Mouse (Mus musculus) pancreas, adult 10 weeks (tissue): Measurements from ENCODE around the gene Zfp580. TPM values are rescaled to one million over a fixed set of nuclear protein-coding genes. Genes with fewer than 3 reads are reported as not detected.

Source experiments
- polyA plus RNA-seq: library from polyadenylated mRNA; stranded (reverse); fragments of 350-450 nt; fragmentation: Illumina TruSeq; extraction: RNeasy Lipid Tissue Mini Kit (QIAGEN cat#74804); gene quantifications from one replicate; pipeline ENCODE4 v1.2.3, GENCODE M21; 2015; ENCODE audit warnings: low read depth, low replicate concordance; ENCODE audit not compliant: insufficient read depth

The Zfp580 gene
- polyA plus RNA-seq = 2.1 TPM

DNA sequence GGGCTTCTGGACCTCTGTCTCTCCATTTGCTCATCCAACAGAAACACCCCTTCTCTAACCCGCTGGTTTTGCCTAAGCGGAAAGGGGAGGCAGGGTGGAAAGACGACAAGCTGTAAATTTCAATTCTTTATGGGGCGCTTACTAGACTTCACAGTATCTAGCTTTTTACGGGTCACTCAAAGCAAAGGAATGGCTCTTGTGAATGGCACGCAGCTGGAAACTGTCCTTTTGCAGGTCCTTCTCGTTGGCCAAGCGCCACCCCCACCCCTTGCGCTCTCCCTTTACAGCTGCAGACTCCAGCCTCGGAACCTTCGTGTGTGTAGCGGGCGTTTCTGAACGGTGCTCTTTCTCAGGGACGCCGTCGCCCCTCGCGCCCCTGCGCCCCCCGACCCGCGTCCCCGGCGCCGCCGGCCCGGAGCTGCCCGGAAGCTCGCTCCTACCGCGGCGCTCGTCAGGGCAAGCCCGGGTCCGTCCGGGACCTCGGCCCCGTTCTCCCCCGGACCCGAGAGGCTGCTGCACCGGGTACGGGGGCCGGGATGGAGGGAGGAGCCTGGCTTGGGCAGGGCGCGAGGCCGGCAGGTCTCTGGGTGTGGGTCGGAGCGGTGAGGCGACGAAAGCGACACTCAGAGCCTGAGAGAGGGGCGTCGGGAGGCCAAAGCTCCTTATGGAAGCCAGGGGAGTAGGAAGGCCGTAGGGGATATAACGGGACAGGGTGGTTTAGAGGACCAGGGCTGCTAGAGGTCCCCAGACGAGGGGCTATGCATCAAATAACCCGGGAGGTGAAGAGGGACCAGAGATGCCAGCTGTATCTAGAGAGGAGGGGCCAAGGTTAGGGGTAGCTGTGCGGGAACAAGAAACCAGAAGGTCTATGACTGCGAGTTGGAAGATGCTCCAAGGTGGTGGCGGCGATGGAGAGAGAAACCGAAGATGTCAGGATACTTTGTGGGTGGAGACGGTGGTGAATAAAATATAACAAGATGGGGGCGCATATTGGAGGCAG is at the start of gene Zfp580:
TSS of gene Zfp580 (plus strand) at position 346 of the 1,000 bp plus-strand sequence.

DNA sequence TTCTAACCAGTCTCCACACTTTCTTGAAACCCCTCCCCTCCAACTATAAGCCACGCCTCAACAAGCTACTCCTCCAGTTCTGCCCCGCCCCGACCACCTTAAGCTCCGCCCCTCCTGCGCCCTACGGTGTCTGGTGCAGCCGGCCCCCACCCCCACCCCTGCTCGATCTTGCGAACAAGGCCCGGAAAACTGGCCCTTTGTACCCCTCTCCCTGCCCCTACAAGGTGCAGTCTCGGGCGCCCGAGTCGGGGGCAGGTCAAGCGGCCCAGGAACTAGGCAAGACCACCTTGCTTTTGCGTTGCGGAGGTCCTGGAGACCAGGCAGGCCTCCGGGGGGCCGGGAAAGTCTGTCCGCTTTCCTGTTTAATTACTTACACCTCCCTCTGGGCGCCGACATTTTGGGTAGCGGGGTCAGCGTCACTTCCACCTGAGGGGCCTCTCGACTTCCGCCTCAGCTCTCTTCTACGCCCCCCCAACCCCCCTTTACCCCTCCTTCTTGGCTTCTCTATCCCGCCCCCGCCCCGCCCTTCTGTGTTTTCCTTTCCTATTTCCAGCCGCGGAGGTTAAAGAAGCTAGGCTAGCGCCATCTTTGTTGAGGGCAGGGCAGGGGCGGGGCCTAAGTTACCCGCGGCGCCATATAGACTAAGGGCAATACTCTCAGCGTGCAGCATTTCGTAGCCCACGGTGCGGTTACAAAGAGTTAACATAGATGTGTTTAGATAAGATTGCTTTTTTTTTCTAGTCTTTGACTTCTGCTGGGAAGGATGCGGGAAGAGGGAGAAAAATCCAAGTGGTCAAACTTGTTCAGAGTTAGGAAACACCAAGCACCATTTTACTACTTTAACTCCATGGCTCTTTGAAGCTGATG is 36.9 kb upstream of the Zfp580 start, which contains the start of the genes Zfp524 and Fiz1:
TSS of gene Zfp524 (plus strand) at position 165 of the 867 bp plus-strand sequence.
TSS of gene Fiz1 (minus strand) at position 447 of the 867 bp plus-strand sequence.

DNA sequence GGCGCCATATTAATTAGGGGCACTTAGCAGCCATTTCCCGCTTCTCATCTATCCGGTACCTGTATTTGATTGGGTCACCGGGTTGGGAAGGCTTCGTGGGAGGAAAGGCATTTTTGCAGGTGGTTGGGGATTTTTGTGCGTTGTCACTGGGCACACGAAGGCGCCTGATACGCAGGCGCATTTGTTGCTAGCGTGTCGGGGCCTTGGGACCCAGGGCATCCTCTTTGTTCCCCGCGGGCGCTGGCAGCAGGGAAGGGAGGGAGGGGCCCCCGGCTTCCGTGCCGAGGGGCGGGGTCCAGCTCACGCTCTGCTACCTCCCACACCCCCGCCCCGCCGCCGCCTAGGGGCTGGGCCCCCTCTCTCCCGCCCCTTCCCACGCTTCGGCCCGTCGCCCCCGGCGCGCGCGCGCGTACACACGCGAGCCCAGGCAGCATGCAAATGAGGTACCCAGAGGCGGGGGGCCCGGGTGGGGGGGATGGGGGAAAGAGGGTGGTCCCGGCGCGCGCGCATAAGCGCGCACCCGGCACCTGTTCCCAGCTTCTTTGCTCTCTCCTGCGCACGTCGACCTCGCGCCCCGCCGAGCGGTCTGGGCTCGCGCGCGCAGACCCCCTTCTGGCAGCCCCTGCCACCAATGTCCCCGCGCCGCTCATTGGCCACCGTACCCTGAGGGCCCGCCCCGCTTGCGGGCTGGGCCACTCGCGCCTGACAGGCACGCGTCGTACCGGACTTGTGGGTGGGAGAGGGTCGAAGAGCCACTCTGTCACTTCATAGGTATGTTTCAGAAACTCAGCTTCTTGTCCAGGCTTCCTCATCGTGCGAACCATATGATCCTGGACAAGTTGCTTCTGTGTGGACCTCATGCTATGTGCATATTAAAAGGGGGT is 36.0 kb upstream of the Zfp580 start, which contains the start of gene Gm44973:
TSS of gene Gm44973 (plus strand) at position 379 of the 884 bp plus-strand sequence.

GRCm38 (mm10) chr7:5020000-5020681 is 31.2 kb upstream of the Zfp580 start, which contains the start of the genes Zfp865 and Ccdc106:
Zfp865 (plus strand) TSS chr7:5020376.
Ccdc106 (plus strand) TSS chr7:5020553.

GRCm38 (mm10) chr7:5033818-5034217 is 17.5 kb upstream of the Zfp580 start, which contains the start of gene 4632433K11Rik:
4632433K11Rik (plus strand) TSS chr7:5034118.

GRCm38 (mm10) chr7:5038109-5038732 is 13.1 kb upstream of the Zfp580 start, which contains the start of gene Zfp784:
Zfp784 (minus strand) TSS chr7:5038446.

GRCm38 (mm10) chr7:5061774-5062359 is 10.5 kb downstream of the Zfp580 start, which contains the start of gene U2af2:
U2af2 (plus strand) TSS chr7:5062143.

DNA sequence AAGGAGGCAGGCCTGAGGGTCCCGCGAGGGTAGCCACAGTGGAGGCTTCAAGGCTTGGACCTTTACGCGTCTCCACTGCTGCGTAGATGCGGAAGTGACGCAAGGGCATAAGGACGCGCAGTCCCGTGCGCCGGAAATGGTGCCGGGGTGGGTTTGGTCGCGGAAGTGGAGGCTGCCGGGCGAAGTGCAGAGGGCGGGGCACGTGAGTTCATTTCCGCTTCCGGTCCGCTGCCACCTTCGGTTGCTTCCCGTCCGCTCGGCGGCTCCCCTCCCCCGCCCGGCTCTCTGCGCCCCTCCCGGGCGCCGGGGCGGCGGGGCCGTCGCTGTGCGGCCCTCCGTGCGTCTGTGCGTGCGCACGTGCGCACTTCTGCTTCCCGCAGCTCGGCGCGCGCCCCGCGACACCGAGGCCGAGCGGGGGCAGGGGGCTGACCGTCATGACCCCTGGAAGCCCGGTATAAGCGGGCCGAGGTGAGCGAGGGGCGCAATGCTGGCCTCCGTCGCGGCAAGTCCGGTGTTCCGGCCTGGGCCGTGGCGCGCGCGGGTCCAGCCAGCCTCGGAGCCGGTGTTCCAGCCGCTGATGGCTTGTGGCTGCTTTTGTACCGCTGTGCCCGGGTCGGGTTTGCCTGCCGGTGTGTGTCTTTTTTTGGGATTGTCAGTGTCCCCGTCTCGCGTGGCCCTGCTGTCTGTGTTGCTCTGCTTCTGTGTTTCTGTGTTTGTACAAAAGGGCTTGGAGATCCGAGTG is 28.8 kb downstream of the Zfp580 start, which contains the start of gene Epn1:
TSS of gene Epn1 (plus strand) at position 226 of the 742 bp plus-strand sequence.

Other genes with a start within 250 kb of the Zfp580 start
- gene Ube2s, start 238.9 kb upstream of the Zfp580 start, polyA plus RNA-seq = 16.8 TPM
- 0.30 TPM for gene Shisa7, start 206.8 kb upstream of the Zfp580 start, polyA plus RNA-seq
- 12.2 TPM for gene Isoc2b, start 181.3 kb upstream of the Zfp580 start, polyA plus RNA-seq
- gene Isoc2a, start 174.4 kb upstream of the Zfp580 start, polyA plus RNA-seq = 9.6 TPM
- gene Gm36210, start 145.0 kb upstream of the Zfp580 start, polyA plus RNA-seq = not detected
- gene Zfp628, start 136.3 kb upstream of the Zfp580 start, polyA plus RNA-seq = 1.4 TPM
- 4.6 TPM for gene Nat14, start 129.5 kb upstream of the Zfp580 start, polyA plus RNA-seq
- 1.2 TPM for gene Ssc5d, start 125.8 kb upstream of the Zfp580 start, polyA plus RNA-seq
- not detected for gene Sbk2, start 87.1 kb upstream of the Zfp580 start, polyA plus RNA-seq
- not detected for gene Sbk3, start 80.4 kb upstream of the Zfp580 start, polyA plus RNA-seq
- gene Zfp579, start 55.4 kb upstream of the Zfp580 start, polyA plus RNA-seq = 41.7 TPM
- 7.4 TPM for gene Zfp524, start 37.1 kb upstream of the Zfp580 start, polyA plus RNA-seq
- 6.8 TPM for gene Fiz1, start 36.8 kb upstream of the Zfp580 start, polyA plus RNA-seq
- not detected for gene Gm44973, start 36.0 kb upstream of the Zfp580 start, polyA plus RNA-seq
- 5.3 TPM for gene Zfp865, start 31.2 kb upstream of the Zfp580 start, polyA plus RNA-seq
- not detected for gene Ccdc106, start 31.0 kb upstream of the Zfp580 start, polyA plus RNA-seq
- gene 4632433K11Rik, start 17.4 kb upstream of the Zfp580 start, polyA plus RNA-seq = not detected
- gene Zfp784, start 13.1 kb upstream of the Zfp580 start, polyA plus RNA-seq = 0.63 TPM
- gene U2af2, start 10.6 kb downstream of the Zfp580 start, polyA plus RNA-seq = 46.4 TPM
- gene Epn1, start 28.7 kb downstream of the Zfp580 start, polyA plus RNA-seq = 53.1 TPM
- gene Rfpl4, start 65.4 kb downstream of the Zfp580 start, polyA plus RNA-seq = not detected
- gene Rasl2-9, start 74.4 kb downstream of the Zfp580 start, polyA plus RNA-seq = not detected
- gene Vmn1r55, start 98.1 kb downstream of the Zfp580 start, polyA plus RNA-seq = not detected
- not detected for gene Vmn1r56, start 145.2 kb downstream of the Zfp580 start, polyA plus RNA-seq
- gene Vmn1r57, start 167.0 kb downstream of the Zfp580 start, polyA plus RNA-seq = not detected